Mouse (Mus musculus) large intestine, adult 2 months (tissue): ENCODE measurements around the gene Mpv17l2. TPM values are rescaled to one million over a fixed set of nuclear protein-coding genes. Genes with fewer than 3 reads are reported as not detected.

Source experiments
- DNase-seq: peaks from one replicate; pipeline ENCODE4 v3.0.0-alpha.2; 2012; ENCODE audit warnings: low read depth, low spot score
- WGBS: fragments of 180-500 bp; shearing (Covaris S2); methylation state at CpG from one replicate; pipeline ENCODE4 v1.1.7; 2018; 5-methylcytosine and 5-hydroxymethylcytosine counted together
- polyA plus RNA-seq: library from polyadenylated mRNA; depleted of rRNA; stranded (reverse); fragments of >200 nt; gene quantifications from 2 replicates; pipeline ENCODE4 v1.2.3, GENCODE M21; 2012

Mpv17l2 gene
- polyA plus RNA-seq, 1 experiment = 68.6 TPM

GRCm38 (mm10) chr8:70769359-70769758, 8.6 kb upstream of the Mpv17l2 start:
- 6% methylated on average over 26 of the region's 26 CpGs for WGBS
- no peak for DNase-seq

DNA sequence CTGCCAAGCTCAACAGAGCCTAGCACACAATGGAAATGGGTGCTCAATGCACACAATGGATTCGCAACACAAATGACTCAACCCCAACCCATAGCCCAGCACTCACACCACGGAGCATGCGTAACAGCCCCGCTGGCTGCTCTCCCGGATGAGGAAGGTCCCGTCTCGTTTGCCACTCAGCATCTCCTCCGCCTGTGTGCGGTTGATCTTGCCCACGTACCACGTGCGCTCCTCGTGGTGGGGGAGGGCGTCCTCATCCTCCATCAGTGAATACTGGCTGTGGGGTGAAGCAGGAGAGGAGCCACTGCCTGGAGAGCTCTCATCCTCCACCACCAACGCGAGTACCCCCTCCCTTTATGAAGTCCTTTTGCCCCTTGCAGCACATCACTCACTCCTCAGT, 8.2 kb upstream of the Mpv17l2 start:
- WGBS = 82% methylated on average over 16 of the region's 16 CpGs
- no peak for DNase-seq

DNA sequence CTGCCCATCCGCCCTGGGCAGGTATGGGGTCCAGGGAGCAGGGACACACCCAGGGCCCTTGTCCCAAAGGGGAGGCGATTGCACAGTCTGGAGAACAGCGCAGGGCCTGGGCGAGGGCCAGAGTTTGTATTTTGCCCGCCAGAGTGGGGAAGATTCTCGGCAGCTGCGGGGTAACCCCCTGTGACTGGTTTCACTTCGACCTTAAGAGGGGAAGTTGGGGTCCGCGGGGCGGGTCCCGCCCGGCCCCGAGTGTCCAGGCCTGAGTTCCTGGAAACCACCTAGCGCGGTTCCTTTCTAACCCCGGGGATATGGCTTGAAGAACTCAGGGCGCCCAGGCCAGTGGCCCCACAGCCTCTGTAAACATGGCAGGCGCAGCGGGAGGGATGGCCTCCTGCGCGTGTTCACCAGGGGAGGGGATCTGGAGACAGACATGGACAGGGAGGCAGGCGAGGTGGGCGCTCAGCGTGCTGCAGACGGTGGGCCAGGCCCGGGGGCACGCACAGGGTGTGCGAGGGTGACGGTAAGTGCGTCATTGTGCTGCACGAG, 7.6 kb upstream of the Mpv17l2 start:
- no peak for DNase-seq
- 85% methylated on average over 32 of the region's 32 CpGs for WGBS

- 84% methylated on average over 6 of the region's 6 CpGs for WGBS
Observed at GRCm38 (mm10) chr8:70767503-70767902, 6.8 kb upstream of the Mpv17l2 start.

GRCm38 (mm10) chr8:70766571-70767440, 6.1 kb upstream of the Mpv17l2 start:
- WGBS = 13% methylated on average over 21 of the region's 21 CpGs
- no peak for DNase-seq

More at GRCm38 (mm10) chr8:70767503-70767902, 6.8 kb upstream of the Mpv17l2 start:
- no peak for DNase-seq

- under 1% methylated on average over 34 of the region's 34 CpGs for WGBS
- no peak for DNase-seq
Observed at GRCm38 (mm10) chr8:70765838-70766570, 5.3 kb upstream of the Mpv17l2 start.

DNA sequence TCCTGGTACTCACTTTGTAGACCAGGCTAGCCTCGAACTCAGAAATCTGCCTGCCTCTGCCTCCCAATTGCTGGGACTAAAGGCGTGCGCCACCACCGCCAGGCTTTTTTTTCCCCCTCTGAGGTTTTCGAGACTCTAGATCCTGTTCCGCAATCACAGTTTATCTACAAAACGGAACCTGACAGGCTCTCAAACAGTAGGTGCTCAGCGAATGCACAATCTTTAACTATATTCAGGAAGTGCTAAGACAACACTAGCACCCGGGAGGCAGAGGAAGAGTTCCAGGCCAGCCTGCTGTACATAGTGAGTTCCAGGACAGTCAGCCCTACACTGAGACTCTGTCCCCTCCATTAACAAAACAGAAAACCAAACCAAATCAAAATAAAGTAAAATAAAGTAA, 4.6 kb upstream of the Mpv17l2 start:
- WGBS = 41% methylated on average over 9 of the region's 9 CpGs
- no peak for DNase-seq

GRCm38 (mm10) chr8:70764676-70765075, 3.9 kb upstream of the Mpv17l2 start:
- no peak for DNase-seq
- 44% methylated on average over 13 of the region's 13 CpGs for WGBS

- DNase-seq = no peak
- WGBS = 42% methylated on average over 8 of the region's 8 CpGs
Observed at GRCm38 (mm10) chr8:70764026-70764425, 3.3 kb upstream of the Mpv17l2 start.

GRCm38 (mm10) chr8:70763354-70763753, 2.6 kb upstream of the Mpv17l2 start:
- WGBS = 8% methylated on average over 3 of the region's 3 CpGs
- DNase-seq = no peak

DNA sequence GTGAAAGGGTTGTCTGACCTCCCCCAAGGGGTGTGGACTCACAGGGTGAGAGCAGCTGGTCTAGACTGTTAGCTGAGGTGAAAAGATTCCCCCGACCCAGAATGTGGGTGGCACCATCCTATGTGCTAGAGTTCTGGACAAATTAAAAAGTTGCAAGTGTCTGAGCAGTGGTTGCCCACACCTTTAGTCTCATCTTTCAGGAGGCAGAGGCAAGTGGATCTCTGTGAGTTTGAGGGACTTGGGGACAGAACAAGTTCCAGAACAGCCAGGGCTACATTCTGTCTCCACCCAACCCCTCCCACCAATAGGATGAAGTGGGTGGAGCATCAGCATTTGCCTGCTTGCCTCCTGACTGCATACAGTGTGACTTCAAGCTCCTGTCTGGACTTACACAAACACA, 1.4 kb upstream of the Mpv17l2 start:
- DNase-seq = no peak
- 34% methylated on average over 1 of the region's 1 CpGs for WGBS

GRCm38 (mm10) chr8:70760350-70760749, 396 bp downstream of the Mpv17l2 start:
- no peak for DNase-seq
- under 1% methylated on average over 22 of the region's 22 CpGs for WGBS

GRCm38 (mm10) chr8:70758616-70759561, 1.9 kb downstream of the Mpv17l2 start:
- no peak for DNase-seq

DNA sequence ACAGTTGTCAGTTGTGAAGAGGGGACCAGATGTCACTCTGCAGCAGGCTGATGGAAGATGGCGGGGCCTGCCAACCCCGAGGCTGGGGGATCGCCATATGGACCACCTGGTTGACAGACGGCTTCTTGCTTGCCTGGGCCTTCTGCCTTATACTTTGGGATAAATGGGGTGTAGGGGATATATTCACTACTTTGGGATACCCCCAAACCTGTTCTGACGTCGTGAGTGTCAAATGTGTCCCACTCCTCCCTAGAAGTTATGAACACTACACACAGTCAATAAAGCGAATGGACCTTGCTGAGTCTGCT, 2.5 kb downstream of the Mpv17l2 start:
- 87% methylated on average over 7 of the region's 7 CpGs for WGBS
- DNase-seq = no peak

More at GRCm38 (mm10) chr8:70758616-70759561, 1.9 kb downstream of the Mpv17l2 start:
- 46% methylated on average over 19 of the region's 19 CpGs for whole genome bisulfite sequencing

GRCm38 (mm10) chr8:70757523-70758307, 3.0 kb downstream of the Mpv17l2 start:
- DNase-seq = no peak
- WGBS = 78% methylated on average over 22 of the region's 22 CpGs

GRCm38 (mm10) chr8:70756476-70757040, 4.2 kb downstream of the Mpv17l2 start:
- no peak for DNase-seq
- WGBS = 94% methylated on average over 6 of the region's 6 CpGs

DNA sequence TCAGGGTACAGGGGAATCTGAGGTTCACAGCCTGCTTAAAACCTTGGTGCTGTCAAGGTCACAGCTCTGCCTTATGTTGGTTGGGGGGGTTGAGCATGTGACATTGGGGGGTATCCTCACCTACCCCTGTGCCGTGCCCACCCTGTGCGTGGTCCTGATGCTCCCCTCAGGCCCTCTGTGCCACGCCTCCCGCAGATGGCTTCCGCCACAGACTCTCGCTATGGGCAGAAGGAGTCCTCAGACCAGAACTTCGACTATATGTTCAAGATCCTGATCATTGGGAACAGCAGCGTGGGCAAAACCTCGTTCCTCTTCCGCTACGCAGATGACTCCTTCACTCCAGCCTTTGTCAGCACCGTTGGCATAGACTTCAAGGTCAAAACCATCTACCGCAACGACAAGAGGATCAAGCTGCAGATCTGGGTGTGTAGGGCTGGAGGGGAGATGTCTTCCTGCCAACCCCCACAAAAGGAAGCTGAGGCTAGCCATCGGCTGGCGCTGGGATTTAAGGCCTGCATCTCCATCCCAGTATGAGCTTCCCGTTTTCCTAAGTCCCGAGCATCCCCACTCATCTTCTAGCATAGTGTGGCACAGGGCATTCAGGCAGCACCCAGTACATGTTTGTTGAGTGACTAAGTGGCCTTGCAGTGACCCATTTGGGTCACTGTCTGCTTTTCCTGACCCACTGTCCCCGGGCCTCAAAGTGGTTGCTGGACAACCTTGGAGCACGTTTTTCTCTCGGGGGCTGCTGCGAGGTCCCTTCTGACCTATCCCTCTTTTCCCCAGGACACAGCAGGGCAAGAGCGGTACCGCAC, 4.9 kb downstream of the Mpv17l2 start:
- no peak for DNase-seq
- WGBS = 79% methylated on average over 24 of the region's 24 CpGs
